Mouse (Mus musculus) kidney, postnatal 0 days (tissue): ENCODE data around the gene Hist1h1a. TPM values are rescaled to one million over a fixed set of nuclear protein-coding genes. Genes with fewer than 3 reads are reported as not detected.

Experiments
- ATAC-seq: fragments of 200-750 bp; cut with Nextera tagmentation; replicated peaks from 2 replicates; pipeline ENCODE4 v1.8.0; 2017; ENCODE audit warnings: low read depth, moderate number of reproducible peaks, moderate TSS enrichment, moderate library complexity; ENCODE audit not compliant: low FRiP score
- DNase-seq: peaks from one replicate; pipeline ENCODE4 v3.0.0-alpha.2; 2016; ENCODE audit warnings: low spot score
- H3K27ac ChIP-seq: fragments of 300-500 bp; sonication (generic); 2 replicates; pipeline ENCODE4 v1.5.1; 2014; ENCODE audit warnings: mild to moderate bottlenecking
- H3K27me3 ChIP-seq: fragments of 300-500 bp; sonication (generic); 2 replicates; pipeline ENCODE4 v1.6.1; 2014; ENCODE audit warnings: low read length, mixed read lengths; ENCODE audit not compliant: insufficient read depth
- H3K36me3 ChIP-seq: fragments of 300-500 bp; sonication (generic); 2 replicates; pipeline ENCODE4 v1.6.1; 2014; ENCODE audit warnings: low read length, mixed read lengths; ENCODE audit not compliant: insufficient read depth
- H3K4me1 ChIP-seq: fragments of 300-500 bp; sonication (generic); replicated peaks from 2 replicates; pipeline ENCODE4 v1.6.1; 2014; ENCODE audit warnings: antibody characterized with exemption, low read length, mixed read lengths; ENCODE audit not compliant: insufficient read depth
- H3K4me2 ChIP-seq: fragments of 300-500 bp; sonication (generic); 2 replicates; pipeline ENCODE4 v1.6.1; 2014; ENCODE audit warnings: mild to moderate bottlenecking, low read length, moderate library complexity, mixed read lengths
- H3K4me3 ChIP-seq: fragments of 300-500 bp; sonication (generic); replicated peaks from 2 replicates; pipeline ENCODE4 v1.5.1; 2014; ENCODE audit warnings: low read depth, low read length
- H3K9ac ChIP-seq: fragments of 300-500 bp; sonication (generic); 2 replicates; pipeline ENCODE4 v1.6.1; 2014; ENCODE audit warnings: low read depth, low read length
- H3K9me3 ChIP-seq: fragments of 300-500 bp; sonication (generic); replicated peaks from 2 replicates; pipeline ENCODE4 v1.6.1; 2016; ENCODE audit warnings: low read length, inconsistent platforms, mixed read lengths
- CTCF ChIP-seq: IDR thresholded peaks from 2 replicates; pipeline ENCODE4 v1.5.1; 2016; ENCODE audit warnings: antibody characterized with exemption, low read depth, mild to moderate bottlenecking, moderate library complexity
- WGBS: fragments of 180-500 bp; shearing (Covaris S2); extraction: QIAGEN DNeasy Blood & Tissue Kit; methylation state at CpG from one replicate; pipeline ENCODE4 v1.1.7; 2014; 5-methylcytosine and 5-hydroxymethylcytosine counted together
- polyA plus RNA-seq: library from polyadenylated mRNA; unstranded; fragments of >200 nt; fragmentation: Nextera tagmentation; extraction: Ambion mirVana; gene quantifications from 2 replicates; pipeline ENCODE4 v1.2.1, GENCODE M21; 2015

Hist1h1a gene
- polyA plus RNA-seq, 1 experiment from 2014 or later, result 1.3 TPM

DNA sequence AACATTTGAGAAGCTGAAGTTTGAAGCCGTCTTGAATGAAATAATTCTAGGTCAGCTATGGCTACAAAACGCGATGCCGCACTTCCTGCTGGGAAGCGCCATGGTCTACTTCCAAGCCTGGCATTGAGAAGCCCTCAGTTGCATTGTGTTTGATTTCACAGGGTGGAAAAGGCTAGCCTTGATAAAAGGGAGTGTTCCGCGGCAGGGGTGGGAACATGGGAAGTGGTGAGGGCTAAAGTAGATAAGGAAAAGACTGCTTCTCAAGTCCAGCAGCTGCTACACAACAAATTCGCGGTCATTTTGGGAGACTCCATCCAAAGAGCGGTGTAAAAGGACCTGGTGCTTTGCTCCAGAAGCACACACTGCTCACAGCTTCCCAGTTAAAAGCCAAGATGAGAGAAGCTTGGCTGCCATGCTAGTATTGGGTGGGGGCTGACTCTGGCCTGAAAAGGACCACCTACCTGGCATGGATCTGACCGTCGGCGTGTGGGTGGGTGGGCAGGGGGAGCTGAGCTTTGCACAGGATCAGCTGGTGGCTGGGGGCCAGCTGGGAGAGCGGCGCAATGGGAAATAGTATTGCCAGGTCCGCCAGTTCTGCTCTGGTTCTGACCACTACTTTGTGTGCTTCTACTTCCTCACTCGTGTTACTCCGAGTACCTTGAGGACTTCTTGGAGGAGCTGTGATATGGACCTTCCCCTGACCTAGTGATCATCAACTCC, 34.8 kb upstream of the Hist1h1a start:
- ATAC-seq (no peak), DNase-seq (no peak)
- no peak overlapping the region for H3K4me2 ChIP-seq
- no peak overlapping the region for H3K27ac ChIP-seq
- 92% methylated on average over 18 of the region's 18 CpGs for WGBS
- no peak overlapping the region for H3K4me3 ChIP-seq
- H3K36me3 ChIP-seq, result no peaks in the 10 kb centered on the region
- no peak for TF ChIP-seq CTCF
- H3K4me1 ChIP-seq, result no peaks in the 10 kb centered on the region
- H3K27me3 ChIP-seq, result no peaks in the 10 kb centered on the region
- H3K9me3 ChIP-seq, result no peaks in the 10 kb centered on the region
- H3K9ac ChIP-seq, result no peak overlapping the region

- no peak for TF ChIP-seq CTCF
- WGBS, result 91% methylated on average over 9 of the region's 9 CpGs
- Histone ChIP-seq H3K27ac (no peak overlapping the region), H3K4me2 (no peak overlapping the region), H3K4me3 (no peak overlapping the region), H3K36me3 (no peaks in the 10 kb centered on the region), H3K9me3 (no peaks in the 10 kb centered on the region), H3K27me3 (no peaks in the 10 kb centered on the region), H3K4me1 (no peaks in the 10 kb centered on the region), H3K9ac (no peak overlapping the region)
- no peak for ATAC-seq
- no peak for DNase-seq
Measured at GRCm38 (mm10) chr13:23729192-23729525, 34.3 kb upstream of the Hist1h1a start.

GRCm38 (mm10) chr13:23729706-23730105, 33.8 kb upstream of the Hist1h1a start:
- ATAC-seq (no peak), DNase-seq (no peak)
- H3K27me3 ChIP-seq, result no peaks in the 10 kb centered on the region
- TF ChIP-seq CTCF, result no peak
- no peak overlapping the region for H3K27ac ChIP-seq
- H3K9me3 ChIP-seq, result no peaks in the 10 kb centered on the region
- no peak overlapping the region for H3K9ac ChIP-seq
- H3K36me3 ChIP-seq, result no peaks in the 10 kb centered on the region
- H3K4me3 ChIP-seq, result no peak overlapping the region
- no peaks in the 10 kb centered on the region for H3K4me1 ChIP-seq
- 95% methylated on average over 5 of the region's 5 CpGs for WGBS
- no peak overlapping the region for H3K4me2 ChIP-seq

GRCm38 (mm10) chr13:23730479-23730878, 33.0 kb upstream of the Hist1h1a start:
- H3K4me1 ChIP-seq, result no peaks in the 10 kb centered on the region
- DNase-seq, result peak; percentile 73
- no peak overlapping the region for H3K4me3 ChIP-seq

GRCm38 (mm10) chr13:23732156-23732804, 31.2 kb upstream of the Hist1h1a start:
- peak; percentile 85 for DNase-seq
- TF ChIP-seq CTCF, result peak; percentile 94
- ATAC-seq, result no peak
- Histone ChIP-seq H3K27me3 (no peaks in the 10 kb centered on the region), H3K27ac (no peak overlapping the region), H3K4me2 (no peak overlapping the region), H3K36me3 (no peaks in the 10 kb centered on the region), H3K4me3 (no peak overlapping the region), H3K4me1 (no peaks in the 10 kb centered on the region), H3K9me3 (no peaks in the 10 kb centered on the region), H3K9ac (no peak overlapping the region)
- 21% methylated on average over 8 of the region's 8 CpGs for WGBS

More at GRCm38 (mm10) chr13:23730479-23730878, 33.0 kb upstream of the Hist1h1a start:
- Histone ChIP-seq H3K4me2 (no peak overlapping the region), H3K27ac (no peak overlapping the region), H3K27me3 (no peaks in the 10 kb centered on the region), H3K36me3 (no peaks in the 10 kb centered on the region), H3K9me3 (no peaks in the 10 kb centered on the region), H3K9ac (no peak overlapping the region)
- 22% methylated on average over 8 of the region's 8 CpGs for WGBS
- TF ChIP-seq CTCF, result no peak
- peak; percentile 79 for ATAC-seq

- no peaks in the 10 kb centered on the region for H3K27me3 ChIP-seq
- DNase-seq (no peak), ATAC-seq (no peak)
- no peak overlapping the region for H3K9ac ChIP-seq
- TF ChIP-seq CTCF, result no peak
- WGBS, result 82% methylated on average over 5 of the region's 5 CpGs
- H3K36me3 ChIP-seq, result no peaks in the 10 kb centered on the region
- no peak overlapping the region for H3K4me3 ChIP-seq
- no peak overlapping the region for H3K4me2 ChIP-seq
- no peaks in the 10 kb centered on the region for H3K4me1 ChIP-seq
- H3K27ac ChIP-seq, result no peak overlapping the region
- H3K9me3 ChIP-seq, result no peaks in the 10 kb centered on the region
Measured at GRCm38 (mm10) chr13:23737091-23737490, 26.4 kb upstream of the Hist1h1a start.
